Mouse (Mus musculus): ENCODE measurements around the gene Dnajc28. TPM values are rescaled to one million over a fixed set of nuclear protein-coding genes. Genes with fewer than 3 reads are reported as not detected.
"Not testable (repeated sequence)": the region's sequence is repeated elsewhere in the genome, so short reads cannot be mapped to it uniquely, and the experiment has no call there.

The Dnajc28 gene
- polyA plus RNA-seq, 1 experiment from 2014 or later = 5.8 TPM

- Histone ChIP-seq H3K36me3 (ENCODE audit: control insufficient read depth, insufficient read depth, low read length) (peaks cover 8% of the 10 kb centered on the region), H3K4me1 (ENCODE audit: control insufficient read depth, insufficient read depth, low read depth, low read length) (peaks cover 14% of the 10 kb centered on the region), H3K4me2 (ENCODE audit: low read length) (no peak overlapping the region), H3K4me3 (ENCODE audit: low read length) (no peak overlapping the region), H3K9ac (ENCODE audit: low read depth, low read length) (no peak overlapping the region), H3K27ac (ENCODE audit: low read depth, low read length) (no peak overlapping the region), H3K9me3 (ENCODE audit: control insufficient read depth, low read length) (no peaks in the 10 kb centered on the region), H3K27me3 (replicated peaks; ENCODE audit: control insufficient read depth, insufficient read depth, low read length) (no peaks in the 10 kb centered on the region)
- no peak for ATAC-seq
Measured at GRCm38 (mm10) chr16:91649781-91650180, 31.0 kb upstream of the Dnajc28 start.

GRCm38 (mm10) chr16:91649246-91649645 is 30.4 kb upstream of the Dnajc28 start:
- H3K4me3 ChIP-seq (ENCODE audit: low read length) = peak overlapping the region; percentile 28
- H3K9me3 ChIP-seq (ENCODE audit: control insufficient read depth, low read length) = no peaks in the 10 kb centered on the region
- peak overlapping the region; percentile 61 for H3K4me2 ChIP-seq (ENCODE audit: low read length)
- no peak overlapping the region for H3K9ac ChIP-seq (ENCODE audit: low read depth, low read length)
- no peaks in the 10 kb centered on the region for H3K27me3 ChIP-seq (replicated peaks; ENCODE audit: control insufficient read depth, insufficient read depth, low read length)
- H3K4me1 ChIP-seq (ENCODE audit: control insufficient read depth, insufficient read depth, low read depth, low read length) = peaks cover 14% of the 10 kb centered on the region
- ATAC-seq = no peak
- peaks cover 5% of the 10 kb centered on the region for H3K36me3 ChIP-seq (ENCODE audit: control insufficient read depth, insufficient read depth, low read length)
- H3K27ac ChIP-seq (ENCODE audit: low read depth, low read length) = no peak overlapping the region
- 57% methylated on average over 3 of the region's 3 CpGs for WGBS

GRCm38 (mm10) chr16:91648220-91648550 is 29.4 kb upstream of the Dnajc28 start:
- H3K9ac ChIP-seq (ENCODE audit: low read depth, low read length) = peak overlapping the region; percentile 84
- peaks cover 5% of the 10 kb centered on the region for H3K36me3 ChIP-seq (ENCODE audit: control insufficient read depth, insufficient read depth, low read length)
- H3K4me2 ChIP-seq (ENCODE audit: low read length) = peak overlapping the region; percentile 65
- H3K4me3 ChIP-seq (ENCODE audit: low read length) = peak overlapping the region; percentile 81
- WGBS = 0% methylated on average over 22 of the region's 25 CpGs
- no peaks in the 10 kb centered on the region for H3K9me3 ChIP-seq (ENCODE audit: control insufficient read depth, low read length)
- peaks cover 14% of the 10 kb centered on the region for H3K4me1 ChIP-seq (ENCODE audit: control insufficient read depth, insufficient read depth, low read depth, low read length)
- H3K27ac ChIP-seq (ENCODE audit: low read depth, low read length) = peak overlapping the region; percentile 97
- H3K27me3 ChIP-seq (replicated peaks; ENCODE audit: control insufficient read depth, insufficient read depth, low read length) = no peaks in the 10 kb centered on the region
- peak; percentile 28 for ATAC-seq

GRCm38 (mm10) chr16:91647461-91648219 is 28.8 kb upstream of the Dnajc28 start, which contains the start of gene Son:
TSS of gene Son (plus strand) at chr16:91647506.
- peak within 1 kb of the TSS; percentile 84 for H3K9ac ChIP-seq (ENCODE audit: low read depth, low read length)
- peak within 1 kb of the TSS; percentile 81 for H3K4me3 ChIP-seq (ENCODE audit: low read length)
- peak; percentile 97 for ATAC-seq
- peaks cover 14% of the 10 kb centered on the region for H3K4me1 ChIP-seq (ENCODE audit: control insufficient read depth, insufficient read depth, low read depth, low read length)
- H3K27ac ChIP-seq (ENCODE audit: low read depth, low read length) = peak within 1 kb of the TSS; percentile 100
- WGBS = under 1% methylated on average over 69 of the region's 70 CpGs
- peak within 1 kb of the TSS; percentile 80 for H3K4me2 ChIP-seq (ENCODE audit: low read length)
- H3K27me3 ChIP-seq (replicated peaks; ENCODE audit: control insufficient read depth, insufficient read depth, low read length) = no peaks in the 10 kb centered on the region
- H3K9me3 ChIP-seq (ENCODE audit: control insufficient read depth, low read length) = no peaks in the 10 kb centered on the region
- H3K36me3 ChIP-seq (ENCODE audit: control insufficient read depth, insufficient read depth, low read length) = peaks cover 5% of the 10 kb centered on the region

GRCm38 (mm10) chr16:91646681-91647419 is 28.0 kb upstream of the Dnajc28 start, which contains the start of gene Gart:
TSS of gene Gart (minus strand) at chr16:91646952.
- ATAC-seq = peak; percentile 91
- no peaks in the 10 kb centered on the region for H3K9me3 ChIP-seq (ENCODE audit: control insufficient read depth, low read length)
- peak within 1 kb of the TSS; percentile 84 for H3K9ac ChIP-seq (ENCODE audit: low read depth, low read length)
- H3K4me2 ChIP-seq (ENCODE audit: low read length) = peak within 1 kb of the TSS; percentile 80
- H3K4me1 ChIP-seq (ENCODE audit: control insufficient read depth, insufficient read depth, low read depth, low read length) = peaks cover 14% of the 10 kb centered on the region
- H3K27ac ChIP-seq (ENCODE audit: low read depth, low read length) = peak within 1 kb of the TSS; percentile 100
- peaks cover under 1% of the 10 kb centered on the region for H3K36me3 ChIP-seq (ENCODE audit: control insufficient read depth, insufficient read depth, low read length)
- under 1% methylated on average over 56 of the region's 59 CpGs for whole genome bisulfite sequencing
- no peaks in the 10 kb centered on the region for H3K27me3 ChIP-seq (replicated peaks; ENCODE audit: control insufficient read depth, insufficient read depth, low read length)
- peak within 1 kb of the TSS; percentile 81 for H3K4me3 ChIP-seq (ENCODE audit: low read length)

GRCm38 (mm10) chr16:91645995-91646602 is 27.3 kb upstream of the Dnajc28 start:
- H3K9ac ChIP-seq (ENCODE audit: low read depth, low read length) = peak overlapping the region; percentile 81
- no peak overlapping the region; the same call in none of the 2 replicates for H3K27ac ChIP-seq (ENCODE audit: low read depth, low read length)
- no peak for ATAC-seq
- peak overlapping the region; percentile 80 for H3K4me2 ChIP-seq (ENCODE audit: low read length)
- peaks cover 4% of the 10 kb centered on the region; the same call in 1 of the 2 replicates for H3K36me3 ChIP-seq (ENCODE audit: control insufficient read depth, insufficient read depth, low read length)
- no peaks in the 10 kb centered on the region for H3K27me3 ChIP-seq (replicated peaks; ENCODE audit: control insufficient read depth, insufficient read depth, low read length)
- under 1% methylated on average over 11 of the region's 11 CpGs for WGBS
- H3K4me1 ChIP-seq (ENCODE audit: control insufficient read depth, insufficient read depth, low read depth, low read length) = peaks cover 14% of the 10 kb centered on the region
- no peaks in the 10 kb centered on the region for H3K9me3 ChIP-seq (ENCODE audit: control insufficient read depth, low read length)
- H3K4me3 ChIP-seq (ENCODE audit: low read length) = peak overlapping the region; percentile 81

GRCm38 (mm10) chr16:91645420-91645819 is 26.6 kb upstream of the Dnajc28 start:
- not testable (repeated sequence) for H3K36me3 ChIP-seq (ENCODE audit: control insufficient read depth, insufficient read depth, low read length); H3K27ac ChIP-seq (ENCODE audit: low read depth, low read length); H3K4me2 ChIP-seq (ENCODE audit: low read length); H3K9ac ChIP-seq (ENCODE audit: low read depth, low read length); H3K4me3 ChIP-seq (ENCODE audit: low read length); H3K9me3 ChIP-seq (ENCODE audit: control insufficient read depth, low read length); H3K27me3 ChIP-seq (replicated peaks; ENCODE audit: control insufficient read depth, insufficient read depth, low read length); ATAC-seq
- H3K4me1 ChIP-seq (ENCODE audit: control insufficient read depth, insufficient read depth, low read depth, low read length) = peaks cover 14% of the 10 kb centered on the region
- WGBS = no CpG with 5 or more reads among the region's 2 CpGs

- H3K4me1 ChIP-seq (ENCODE audit: control insufficient read depth, insufficient read depth, low read depth, low read length) = peaks cover 12% of the 10 kb centered on the region
- H3K9ac ChIP-seq (ENCODE audit: low read depth, low read length) = no peak overlapping the region
- no peak overlapping the region for H3K4me2 ChIP-seq (ENCODE audit: low read length)
- no peaks in the 10 kb centered on the region for H3K27me3 ChIP-seq (replicated peaks; ENCODE audit: control insufficient read depth, insufficient read depth, low read length)
- H3K36me3 ChIP-seq (ENCODE audit: control insufficient read depth, insufficient read depth, low read length) = peaks cover 11% of the 10 kb centered on the region
- H3K9me3 ChIP-seq (ENCODE audit: control insufficient read depth, low read length) = no peaks in the 10 kb centered on the region
- 90% methylated on average over 2 of the region's 2 CpGs for WGBS
- no peak for ATAC-seq
- H3K27ac ChIP-seq (ENCODE audit: low read depth, low read length) = no peak overlapping the region
- no peak overlapping the region for H3K4me3 ChIP-seq (ENCODE audit: low read length)
Measured at GRCm38 (mm10) chr16:91644901-91645300, 26.1 kb upstream of the Dnajc28 start.

GRCm38 (mm10) chr16:91640171-91640570 is 21.3 kb upstream of the Dnajc28 start:
- no peaks in the 10 kb centered on the region; the same call in 1 of the 2 replicates for H3K4me1 ChIP-seq (ENCODE audit: control insufficient read depth, insufficient read depth, low read depth, low read length)
- H3K4me2 ChIP-seq (ENCODE audit: low read length) = no peak overlapping the region
- no peak overlapping the region for H3K27ac ChIP-seq (ENCODE audit: low read depth, low read length)
- H3K27me3 ChIP-seq (replicated peaks; ENCODE audit: control insufficient read depth, insufficient read depth, low read length) = no peaks in the 10 kb centered on the region
- H3K9me3 ChIP-seq (ENCODE audit: control insufficient read depth, low read length) = no peaks in the 10 kb centered on the region
- H3K9ac ChIP-seq (ENCODE audit: low read depth, low read length) = no peak overlapping the region
- H3K36me3 ChIP-seq (ENCODE audit: control insufficient read depth, insufficient read depth, low read length) = peaks cover 40% of the 10 kb centered on the region
- ATAC-seq = no peak
- WGBS = 95% methylated on average over 8 of the region's 8 CpGs
- no peak overlapping the region for H3K4me3 ChIP-seq (ENCODE audit: low read length)
